Mouse (Mus musculus) CD8-positive naive resting alpha-beta T cell, adult 2 months (primary cell): Measurements from ENCODE around the gene Il9r.
"Not testable (repeated sequence)": the region's sequence is repeated elsewhere in the genome, so short reads cannot be mapped to it uniquely, and the experiment has no call there.

Experiments used
- DNase-seq, 2 experiments: peaks; one replicate each; pipeline ENCODE4 v3.0.0; 2022; ENCODE audit warnings: low read depth in 2 of 2, low spot score in 2 of 2

The Il9r gene

GRCm38 (mm10) chr11:32200992-32201391 lies 913 bp upstream of the Il9r start:
- not testable (repeated sequence) for DNase-seq

GRCm38 (mm10) chr11:32199230-32199629 lies 849 bp downstream of the Il9r start:
- DNase-seq, result no peak

GRCm38 (mm10) chr11:32198256-32198955 lies 1.7 kb downstream of the Il9r start:
- no peak for DNase-seq

GRCm38 (mm10) chr11:32197766-32198165 lies 2.3 kb downstream of the Il9r start:
- no peak for DNase-seq

- DNase-seq, result no peak
Measured at GRCm38 (mm10) chr11:32196727-32197126, 3.4 kb downstream of the Il9r start.

- no peak for DNase-seq
Measured at GRCm38 (mm10) chr11:32195867-32196540, 4.1 kb downstream of the Il9r start.

GRCm38 (mm10) chr11:32194626-32195025 lies 5.5 kb downstream of the Il9r start:
- no peak for DNase-seq

GRCm38 (mm10) chr11:32194086-32194485 lies 6.0 kb downstream of the Il9r start:
- DNase-seq, result no peak

GRCm38 (mm10) chr11:32193156-32193555 lies 6.9 kb downstream of the Il9r start:
- DNase-seq, result no peak

- DNase-seq, result no peak
Measured at GRCm38 (mm10) chr11:32190603-32191110, 9.4 kb downstream of the Il9r start.

- DNase-seq, result no peak
Measured at GRCm38 (mm10) chr11:32190119-32190518, 10.0 kb downstream of the Il9r start.

GRCm38 (mm10) chr11:32189434-32189833 lies 10.6 kb downstream of the Il9r start:
- no peak for DNase-seq

GRCm38 (mm10) chr11:32188881-32189280 lies 11.2 kb downstream of the Il9r start:
- no peak for DNase-seq

GRCm38 (mm10) chr11:32187256-32187655 lies 12.8 kb downstream of the Il9r start:
- no peak for DNase-seq

- DNase-seq, result no peak
Measured at GRCm38 (mm10) chr11:32186031-32186430, 14.0 kb downstream of the Il9r start.

- no peak for DNase-seq
Measured at GRCm38 (mm10) chr11:32184469-32184868, 15.6 kb downstream of the Il9r start.

- peak; percentile 67 to 76 for DNase-seq
Measured at GRCm38 (mm10) chr11:32181973-32182868, 17.9 kb downstream of the Il9r start.

- DNase-seq, result no peak
Measured at GRCm38 (mm10) chr11:32181246-32181645, 18.8 kb downstream of the Il9r start.

- DNase-seq, result no peak
Measured at GRCm38 (mm10) chr11:32178506-32178905, 21.6 kb downstream of the Il9r start.

GRCm38 (mm10) chr11:32166683-32167082 lies 33.4 kb downstream of the Il9r start:
- DNase-seq, result no peak
